Mouse (Mus musculus): ENCODE measurements around the gene Ddi1.
"Not testable (repeated sequence)": the region's sequence is repeated elsewhere in the genome, so short reads cannot be mapped to it uniquely, and the experiment has no call there.

The Ddi1 gene

DNA sequence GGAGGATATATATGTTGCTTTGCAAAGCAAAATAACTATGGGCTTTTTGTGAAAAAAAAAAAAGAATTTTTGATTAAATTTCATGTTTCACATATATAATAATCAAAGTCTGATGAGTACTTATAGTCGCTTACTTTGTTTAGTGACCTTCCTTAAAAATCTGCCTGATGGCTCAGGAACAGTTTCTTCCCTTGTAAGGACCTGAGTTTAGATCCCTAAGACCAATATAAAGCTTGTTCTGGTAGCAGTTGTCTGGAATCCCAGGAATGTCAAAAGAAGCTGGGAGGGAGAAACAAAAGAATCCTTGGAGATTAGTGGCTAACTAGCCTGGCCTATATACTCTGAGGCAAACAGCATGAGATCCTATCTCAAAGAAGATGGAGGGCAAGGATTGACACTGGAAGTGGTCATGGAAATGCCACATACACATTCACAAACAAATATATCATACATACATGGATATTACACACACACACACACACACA is at the start of gene Ddi1:
Gene Ddi1, minus strand, starts transcription at position 51 of the 485 bp plus-strand sequence.
- DNase-seq (ENCODE audit: low spot score in 2 of 2), result no peak

DNA sequence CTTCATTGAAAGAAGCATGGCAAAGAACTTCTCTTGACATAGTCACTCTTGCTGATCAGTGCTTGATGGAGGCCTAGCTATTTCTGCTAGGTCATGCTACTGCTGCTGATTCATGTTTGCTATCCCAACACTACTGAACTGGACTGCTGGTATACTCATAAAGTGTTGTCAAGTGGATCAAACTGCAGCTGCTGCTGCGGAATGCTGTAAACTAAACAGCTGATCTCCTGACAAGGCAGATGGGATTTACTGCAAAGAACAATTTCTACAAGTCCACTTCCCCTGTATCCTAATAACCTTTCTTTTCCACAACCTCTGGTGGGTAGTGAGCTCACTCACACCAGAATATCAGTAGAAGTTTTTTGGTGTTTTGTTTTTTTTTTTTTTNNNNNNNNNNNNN is 47.5 kb upstream of the Ddi1 start:
- DNase-seq (ENCODE audit: low spot score in 2 of 2), result no peak

DNA sequence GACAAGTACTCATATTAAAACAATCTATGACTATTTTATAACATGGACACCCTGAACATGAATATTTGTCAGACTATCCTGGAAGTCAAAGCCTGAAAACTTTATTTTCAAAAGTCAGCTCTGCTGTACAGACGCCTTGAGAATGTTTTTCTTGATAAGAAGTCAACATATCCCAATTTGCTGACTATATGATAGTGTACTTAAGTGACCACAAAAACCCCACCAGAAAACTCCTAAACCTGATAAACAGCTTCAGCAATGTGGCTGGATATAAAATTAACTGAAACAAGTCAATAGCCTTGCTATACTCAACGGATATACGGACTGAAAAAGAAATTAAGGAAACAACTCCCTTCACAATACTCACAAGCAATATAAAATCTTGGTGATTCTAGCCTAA is 36.2 kb upstream of the Ddi1 start:
- DNase-seq (ENCODE audit: low spot score in 2 of 2), result no peak

GRCm38 (mm10) chr9:6304590-6304989 is 34.9 kb upstream of the Ddi1 start:
- no peak for DNase-seq (ENCODE audit: low spot score in 2 of 2)

DNA sequence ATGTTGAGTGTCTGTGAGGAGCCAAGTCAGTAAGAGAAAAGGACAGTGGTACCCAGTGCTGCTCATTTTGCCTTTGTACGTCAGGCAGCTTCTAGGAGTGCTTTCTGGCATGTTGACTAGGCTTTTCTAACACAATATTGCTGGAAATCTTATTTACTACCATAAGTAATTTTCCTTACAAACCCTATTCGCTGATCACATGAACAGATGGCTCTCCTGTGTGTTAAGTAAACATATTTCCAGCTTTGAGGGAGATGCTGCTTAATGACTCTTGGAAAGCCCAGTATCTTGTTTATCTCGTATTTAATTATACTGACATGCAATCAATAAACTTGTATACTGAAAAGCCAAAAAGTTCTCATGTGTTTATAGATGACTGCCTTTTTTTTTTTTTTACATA is 32.4 kb upstream of the Ddi1 start:
- DNase-seq (ENCODE audit: low spot score in 2 of 2), result no peak

DNA sequence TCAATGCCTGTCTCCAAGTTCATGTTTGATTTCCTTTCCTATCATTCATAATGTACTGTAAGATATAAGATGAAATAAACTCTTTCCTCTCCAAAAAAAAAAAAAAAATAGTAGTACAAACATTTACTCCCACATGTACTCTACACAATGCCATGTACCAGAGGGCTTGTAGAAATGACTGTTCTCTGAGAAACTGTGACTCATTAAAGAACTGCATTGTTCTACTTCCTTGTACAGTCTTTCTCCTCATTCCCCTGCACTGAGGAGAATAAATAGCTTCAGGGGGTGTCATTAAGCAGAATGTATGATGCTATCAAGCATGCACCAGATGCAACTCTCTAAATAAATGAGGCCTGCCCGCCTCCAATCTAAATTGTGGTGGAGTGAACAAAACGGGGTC is 28.9 kb upstream of the Ddi1 start:
- no peak for DNase-seq (ENCODE audit: low spot score in 2 of 2)

- DNase-seq (ENCODE audit: low spot score in 2 of 2), result no peak
Measured at GRCm38 (mm10) chr9:6289211-6289696, 19.6 kb upstream of the Ddi1 start.

- no peak for DNase-seq (ENCODE audit: low spot score in 2 of 2)
Measured at GRCm38 (mm10) chr9:6286770-6287169, 17.1 kb upstream of the Ddi1 start.

- DNase-seq (ENCODE audit: low spot score in 2 of 2), result no peak
Measured at GRCm38 (mm10) chr9:6277526-6277925, 7.9 kb upstream of the Ddi1 start.

DNA sequence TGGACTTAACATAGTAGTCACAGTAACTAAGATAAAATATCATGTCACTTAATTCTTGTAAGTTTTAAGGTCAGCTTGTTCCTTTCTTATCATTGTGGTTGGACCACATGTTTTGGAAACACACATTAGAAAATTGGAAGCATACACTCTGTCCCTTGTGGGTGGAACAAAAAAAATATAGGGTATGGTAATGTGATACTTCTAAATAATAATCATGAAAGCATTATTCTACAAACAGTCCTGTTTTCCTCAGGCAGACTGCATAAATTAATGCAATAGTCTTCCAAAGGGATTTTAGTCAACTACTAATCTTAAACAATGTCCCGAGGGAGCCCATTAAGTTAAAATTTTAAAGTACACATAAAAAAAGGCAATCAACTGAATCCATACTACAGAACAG is 6.7 kb upstream of the Ddi1 start:
- DNase-seq (ENCODE audit: low spot score in 2 of 2), result no peak

DNA sequence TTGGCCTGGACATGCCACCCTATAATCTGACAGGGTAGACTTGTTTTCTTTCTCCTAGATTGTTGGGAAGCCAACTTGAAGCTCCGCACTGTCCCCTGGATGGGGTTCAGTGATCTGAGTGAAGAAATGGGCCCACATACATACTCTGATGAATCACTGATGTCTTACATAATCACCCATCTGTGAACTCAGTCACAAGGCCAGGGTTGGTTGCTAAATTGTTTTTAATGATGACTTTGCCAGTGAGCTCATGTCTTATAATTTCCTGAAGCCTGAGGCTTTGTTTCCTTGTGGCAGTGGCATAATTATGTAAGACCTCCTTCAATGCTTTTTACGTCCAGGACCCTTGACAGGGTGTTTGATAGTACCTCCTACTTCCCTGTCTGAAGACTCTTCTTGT is 4.8 kb downstream of the Ddi1 start:
- DNase-seq (ENCODE audit: low spot score in 2 of 2), result no peak

- DNase-seq (ENCODE audit: low spot score in 2 of 2), result no peak
Measured at GRCm38 (mm10) chr9:6257072-6257471, 12.6 kb downstream of the Ddi1 start.

DNA sequence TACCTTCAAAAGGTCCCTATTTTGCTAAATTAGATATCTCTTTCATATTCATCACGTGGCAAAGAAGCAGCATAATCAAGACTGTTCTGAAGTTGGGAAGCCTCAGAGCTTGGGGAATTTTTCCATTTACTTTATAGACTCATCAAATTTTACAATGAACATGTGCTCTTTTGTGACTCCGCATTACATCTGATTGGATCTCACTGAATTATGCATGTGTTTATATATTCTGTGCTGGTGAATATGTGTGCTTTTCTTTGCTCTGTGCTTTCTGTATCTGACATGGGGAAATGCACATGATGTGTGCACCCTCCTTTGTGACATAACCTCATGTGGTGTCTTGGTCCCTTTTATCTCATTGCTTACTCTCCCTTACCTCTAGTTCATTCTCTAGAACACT is 17.7 kb downstream of the Ddi1 start:
- no peak for DNase-seq (ENCODE audit: low spot score in 2 of 2)

DNA sequence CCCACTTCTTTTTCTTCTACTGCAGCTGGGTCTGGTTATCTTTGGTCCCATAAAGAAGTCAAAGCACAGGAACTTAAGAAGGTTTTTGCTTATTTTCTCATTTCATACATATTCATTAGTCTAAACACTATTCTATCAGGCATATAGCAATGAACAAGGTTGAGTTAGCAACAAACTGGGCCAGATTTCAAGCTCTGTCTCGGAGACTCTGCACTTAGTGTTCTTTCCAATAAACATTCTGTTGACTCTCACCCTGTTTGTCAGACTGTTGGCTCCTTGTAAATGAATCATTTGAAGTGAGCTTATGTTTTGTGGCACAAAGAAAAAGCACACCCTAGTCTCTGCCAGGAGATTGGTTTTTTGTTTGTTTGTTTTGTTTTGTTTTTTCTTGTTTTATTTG is 19.3 kb downstream of the Ddi1 start:
- DNase-seq (ENCODE audit: low spot score in 2 of 2), result no peak

GRCm38 (mm10) chr9:6235982-6236381 is 33.7 kb downstream of the Ddi1 start:
- DNase-seq (ENCODE audit: low spot score in 2 of 2), result not testable (repeated sequence)

- no peak for DNase-seq (ENCODE audit: low spot score in 2 of 2)
Measured at GRCm38 (mm10) chr9:6217505-6217904, 52.1 kb downstream of the Ddi1 start.

DNA sequence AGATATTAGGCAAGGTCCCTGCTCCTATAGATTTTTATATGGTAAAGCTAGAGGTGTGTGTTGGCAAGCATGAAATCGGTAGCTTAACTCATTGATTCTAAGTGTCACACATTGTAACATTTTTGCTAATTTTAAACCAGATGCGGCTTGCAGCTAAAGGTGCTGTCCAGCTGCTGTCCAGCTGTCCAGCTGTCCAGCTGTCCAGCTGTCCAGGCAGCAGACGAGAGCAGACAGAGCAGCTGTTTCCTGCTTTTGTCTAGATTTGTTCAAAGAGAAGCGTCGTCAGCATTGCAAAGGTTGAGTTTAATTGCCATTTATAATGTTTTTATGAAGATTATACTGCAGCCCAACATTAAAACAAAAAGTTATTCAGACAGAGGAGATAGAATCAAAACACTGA is 56.8 kb downstream of the Ddi1 start:
- DNase-seq (ENCODE audit: low spot score in 2 of 2), result no peak
